Mouse (Mus musculus) embryo, embryonic 11.5 days (tissue): ENCODE data around the gene Hace1.
"Not testable (repeated sequence)": the region's sequence is repeated elsewhere in the genome, so short reads cannot be mapped to it uniquely, and the experiment has no call there.

Experiments
- DNase-seq: peaks from one replicate; pipeline ENCODE4 v3.0.0-alpha.2; 2012; ENCODE audit warnings: low read depth, low spot score

The Hace1 gene

DNA sequence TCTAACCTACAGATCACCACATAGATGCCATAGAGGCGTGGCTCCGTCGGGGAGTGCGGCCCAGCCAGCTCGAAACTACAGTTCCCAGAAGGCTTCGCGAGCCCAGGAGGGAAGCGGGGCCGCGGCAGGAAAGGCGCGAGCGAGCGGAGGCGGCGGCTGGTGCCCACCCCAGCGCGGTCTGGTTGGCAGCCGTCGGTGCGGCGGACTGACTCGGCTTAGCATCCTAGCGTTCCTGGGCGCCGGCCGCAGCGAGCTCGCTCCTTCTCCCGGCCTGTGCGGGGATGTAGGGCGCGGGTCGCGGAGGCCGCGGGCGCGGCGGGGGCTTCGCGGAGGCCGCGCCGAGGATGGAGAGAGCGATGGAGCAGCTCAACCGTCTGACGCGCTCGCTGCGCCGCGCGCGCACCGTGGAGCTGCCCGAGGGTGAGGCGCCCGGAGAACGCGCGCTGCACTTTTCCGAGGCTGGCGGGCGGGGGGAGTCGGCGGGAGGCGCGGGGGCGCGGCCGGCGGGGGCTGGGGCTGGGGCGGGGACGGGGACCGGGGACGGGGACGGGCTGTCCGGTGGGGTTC lies at the start of gene Hace1:
TSS of gene Hace1 (plus strand) at position 99 of the 567 bp plus-strand sequence.
- peak; percentile 80 for DNase-seq

DNA sequence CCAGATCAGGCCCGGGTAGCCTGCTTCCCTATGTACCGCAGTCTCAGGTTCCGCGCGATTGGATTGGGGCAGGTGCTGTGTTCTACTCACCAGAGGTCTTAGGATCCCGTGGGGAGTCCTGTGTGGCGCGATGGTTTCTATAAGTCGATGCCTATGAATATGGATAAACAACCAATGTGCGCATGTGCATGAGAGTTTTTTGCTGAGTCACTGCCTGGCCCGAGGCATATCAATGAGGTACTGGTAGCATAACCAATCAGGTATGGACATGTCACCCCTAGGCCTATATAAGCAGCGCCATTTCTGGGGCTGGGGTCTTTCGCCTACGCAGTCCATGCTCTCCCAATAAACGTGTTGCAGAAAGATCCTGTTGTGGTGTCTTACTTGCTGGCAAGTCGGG lies 40.3 kb upstream of the Hace1 start:
- not testable (repeated sequence) for DNase-seq

DNA sequence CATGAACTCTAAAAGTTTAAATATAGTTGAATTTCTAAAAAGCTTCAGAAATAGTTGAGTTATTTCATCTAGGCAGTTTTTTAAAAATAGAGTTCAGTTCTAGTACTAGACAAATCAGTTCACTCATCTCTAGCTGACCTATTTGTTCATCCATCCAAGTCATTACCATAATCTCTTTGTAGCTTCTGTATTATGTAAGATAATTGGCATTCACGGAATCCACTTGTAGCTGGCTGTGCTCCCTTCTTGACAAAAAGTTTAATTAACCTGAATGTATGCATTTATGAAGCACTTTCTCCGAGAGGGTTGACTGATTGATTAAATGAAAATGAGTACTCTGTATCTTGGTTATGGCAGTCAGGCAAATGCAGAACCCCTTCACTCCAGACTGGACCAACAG lies 34.9 kb upstream of the Hace1 start:
- no peak for DNase-seq

DNA sequence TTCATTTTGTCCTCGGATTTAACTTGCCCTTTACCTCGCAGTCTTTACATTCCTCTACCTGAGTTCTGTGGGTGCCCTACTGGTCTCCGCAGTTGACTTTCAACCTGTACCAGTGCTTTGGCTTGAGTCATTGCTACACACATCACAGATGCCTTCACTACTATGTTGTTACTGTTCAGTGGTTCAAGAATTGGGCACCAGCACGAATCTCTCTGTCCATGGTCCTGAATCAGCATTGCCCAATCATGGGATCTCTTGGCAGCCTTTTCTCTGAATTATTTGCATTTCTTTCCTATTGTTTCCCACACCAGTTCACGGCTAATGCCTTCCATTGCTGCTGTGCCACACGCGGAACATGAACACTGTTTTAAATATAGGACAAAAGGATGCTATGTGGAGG lies 30.8 kb upstream of the Hace1 start:
- peak; percentile 71 for DNase-seq

DNA sequence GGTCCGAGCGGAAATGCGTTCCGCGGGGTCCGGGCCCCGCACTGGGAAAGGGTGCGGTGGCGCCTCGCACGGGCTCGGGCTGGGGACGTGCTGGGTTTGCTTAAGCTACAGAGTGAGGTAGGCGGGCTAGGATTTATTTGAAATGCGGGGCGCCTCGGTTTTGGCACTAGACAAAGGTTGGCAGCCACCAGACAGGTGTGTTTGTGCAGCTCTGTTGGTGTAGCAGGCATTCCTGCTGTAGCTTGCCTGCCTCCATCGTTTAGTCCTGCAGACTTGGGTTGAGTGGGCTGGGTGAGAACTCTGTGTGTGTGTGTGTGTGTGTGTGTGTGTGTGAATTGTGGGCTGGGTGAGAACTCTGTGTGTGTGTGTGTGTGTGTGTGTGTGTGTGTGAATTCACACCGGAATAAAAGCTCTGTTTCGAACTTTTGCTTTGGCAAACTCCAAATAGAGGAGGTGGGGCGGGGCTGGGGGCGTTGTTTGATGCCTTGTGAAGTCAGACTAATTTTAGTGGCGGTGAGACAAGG lies 731 bp downstream of the Hace1 start:
- DNase-seq, result peak; percentile 19

DNA sequence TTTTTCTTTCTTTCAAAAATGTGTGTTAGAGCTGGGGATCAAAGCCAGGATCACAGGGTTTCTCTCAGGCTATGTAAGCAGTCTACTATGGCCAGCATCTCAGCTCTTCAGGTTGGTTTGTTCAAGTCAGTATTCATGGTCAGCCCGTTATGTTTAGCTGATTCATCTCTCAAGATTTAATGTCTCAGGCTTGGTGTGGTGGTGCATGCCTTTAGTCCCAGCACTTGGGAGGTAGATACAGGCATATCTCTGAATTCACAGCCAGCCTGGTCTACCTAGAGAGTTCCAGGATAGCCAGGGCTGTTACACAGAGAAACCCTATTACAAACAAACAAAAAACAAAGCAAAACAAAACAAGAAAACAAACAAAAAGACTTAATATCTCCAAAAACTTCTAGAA lies 5.7 kb downstream of the Hace1 start:
- DNase-seq, result no peak

DNA sequence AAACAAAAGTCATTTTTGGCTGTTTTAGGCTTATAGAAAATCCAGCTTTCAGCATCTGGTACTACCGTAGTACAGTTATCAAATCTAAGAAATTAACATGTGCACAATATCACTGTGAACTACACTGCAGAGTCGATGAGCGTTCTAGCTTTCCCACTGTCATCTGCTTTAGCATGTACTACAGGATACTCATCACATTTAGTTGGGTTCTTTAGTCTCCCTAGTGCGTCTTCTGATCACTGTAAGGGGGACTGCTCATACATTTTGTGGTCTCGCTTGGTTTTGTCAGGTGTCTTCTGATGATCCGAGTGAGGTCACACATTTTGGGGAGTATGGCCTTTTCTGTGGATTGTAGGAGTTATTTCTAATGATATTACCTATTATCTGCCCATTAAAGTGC lies 6.2 kb downstream of the Hace1 start:
- no peak for DNase-seq

DNA sequence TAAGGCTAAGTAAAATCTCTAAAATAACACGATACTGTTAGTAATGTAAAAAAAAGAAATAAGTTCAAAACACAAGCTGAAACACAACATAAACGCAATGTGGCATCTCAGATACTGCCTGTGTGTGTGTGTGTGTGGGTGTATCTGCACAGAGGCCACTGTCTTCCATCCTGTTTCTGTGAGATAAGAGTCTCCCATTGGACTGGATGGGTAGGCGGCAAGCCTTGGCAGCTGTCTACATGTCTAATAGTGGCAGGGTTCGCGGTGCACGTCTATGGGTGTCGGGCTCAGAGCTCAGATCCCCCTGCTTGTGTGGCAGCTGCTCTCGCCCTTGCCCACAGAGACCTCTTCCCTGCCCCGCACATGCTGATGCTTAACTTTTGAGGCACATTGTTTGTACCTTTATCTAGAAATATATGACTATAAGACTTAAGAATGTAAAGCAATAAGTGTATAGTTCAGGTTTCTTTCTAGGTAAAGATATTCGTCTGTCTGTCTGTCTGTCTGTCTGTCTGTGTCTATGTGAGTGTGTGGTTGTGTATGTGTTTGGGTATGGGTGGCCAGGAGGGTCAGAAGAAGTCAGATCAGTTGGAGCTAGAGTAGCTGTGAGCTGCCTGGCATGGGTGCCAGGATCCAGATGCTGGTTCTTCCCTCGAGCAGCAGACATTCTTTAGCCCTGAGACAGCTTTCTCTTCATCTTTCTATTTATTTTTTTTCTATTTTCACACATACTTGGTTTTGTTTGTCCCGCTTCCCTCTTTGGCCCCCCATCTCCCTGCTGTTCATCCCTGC lies 6.9 kb downstream of the Hace1 start:
- no peak for DNase-seq

DNA sequence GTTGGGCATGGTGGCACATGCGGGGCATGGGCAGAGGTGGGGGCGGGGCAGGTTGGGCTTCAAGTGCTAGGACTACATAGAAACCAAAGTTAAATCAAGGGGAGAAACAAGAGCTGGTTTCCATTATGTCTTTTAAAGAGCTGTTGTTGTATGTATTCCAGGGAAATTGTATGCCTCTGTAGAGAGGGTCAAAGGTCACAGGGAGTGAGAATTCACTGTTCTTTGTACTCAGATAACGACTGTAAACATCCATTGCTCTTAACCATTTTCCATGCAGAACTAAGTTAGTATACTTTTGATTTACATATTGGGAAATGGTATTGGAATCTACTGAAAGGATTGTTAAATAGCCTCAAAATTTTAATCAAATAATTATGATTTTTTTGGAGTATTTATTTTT lies 28.2 kb downstream of the Hace1 start:
- DNase-seq, result no peak

DNA sequence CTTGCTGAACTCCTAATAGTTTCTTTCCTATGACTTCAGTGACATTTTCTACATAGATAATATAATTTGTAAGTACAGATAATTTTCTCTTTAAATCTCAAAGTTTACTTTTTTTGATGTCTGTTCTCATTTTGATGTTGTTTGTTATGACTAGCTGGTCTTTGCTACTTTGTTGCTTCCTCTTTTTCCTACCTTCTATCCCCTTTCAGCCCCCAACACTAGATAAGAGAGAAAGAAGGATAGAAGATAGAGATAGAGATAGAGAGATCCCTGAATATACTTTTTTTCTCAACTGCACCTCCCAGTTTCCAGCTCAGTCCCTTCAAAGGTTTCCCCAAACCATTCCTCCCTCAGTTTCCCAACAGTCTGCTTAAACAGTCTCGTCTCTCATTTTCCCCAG lies 33.1 kb downstream of the Hace1 start:
- DNase-seq, result no peak

DNA sequence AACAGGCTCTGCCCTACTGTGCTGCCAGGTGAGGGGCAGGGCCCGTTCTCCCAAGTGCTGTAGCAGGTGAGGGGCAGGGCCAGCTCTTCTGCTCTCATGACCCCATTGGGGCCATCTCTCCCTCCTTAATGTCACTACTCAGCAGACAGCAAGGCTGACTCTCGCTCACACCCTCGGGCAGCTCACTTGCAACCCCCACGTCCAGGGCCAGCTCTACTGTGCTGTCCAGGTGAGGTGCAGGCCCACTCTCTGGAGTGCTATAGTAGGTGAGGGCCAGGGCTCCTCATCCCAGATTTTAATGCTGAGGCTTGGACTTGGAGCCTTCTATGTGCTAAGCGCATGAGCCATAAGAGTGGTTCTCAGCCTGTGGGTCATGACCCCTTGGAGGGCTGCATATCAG lies 38.4 kb downstream of the Hace1 start:
- no peak for DNase-seq

DNA sequence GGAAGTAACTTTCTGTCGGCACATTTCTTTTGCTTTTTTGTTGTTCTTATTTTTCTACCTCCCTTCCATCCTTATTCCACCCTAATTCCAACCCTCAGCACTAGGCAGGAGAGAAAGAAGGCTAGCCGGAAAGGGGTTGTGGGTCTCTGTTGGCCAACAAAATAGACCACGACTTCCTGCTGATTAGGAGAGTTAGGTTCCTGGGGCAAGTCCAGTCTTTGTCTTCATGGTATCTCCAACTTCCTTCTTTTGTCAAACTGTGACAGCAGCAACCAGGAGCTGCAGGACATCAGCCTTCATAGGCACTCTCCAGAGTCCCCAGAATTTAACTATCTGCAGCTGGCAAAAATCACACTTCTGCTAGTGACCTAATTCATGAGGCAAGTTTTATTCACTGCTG lies 41.4 kb downstream of the Hace1 start:
- DNase-seq, result no peak

DNA sequence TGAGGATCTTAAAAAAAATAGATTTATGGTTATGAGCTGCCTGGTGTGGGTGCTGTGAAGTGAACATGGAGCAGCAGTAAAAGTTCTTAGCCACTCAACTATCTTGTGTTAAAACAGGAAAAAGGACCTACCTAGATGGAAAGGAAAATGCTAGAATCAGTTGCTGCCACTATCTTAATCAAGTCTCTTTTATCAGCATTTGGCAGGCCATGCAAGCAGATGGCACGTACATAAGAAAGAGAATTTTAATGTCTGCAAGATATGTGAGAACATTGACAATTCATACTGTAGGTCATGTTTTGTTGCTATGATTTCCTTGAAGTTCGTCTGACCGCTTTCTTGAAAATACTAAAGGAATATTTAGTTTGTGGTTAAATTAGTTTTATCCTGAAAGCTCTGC lies 54.4 kb downstream of the Hace1 start:
- no peak for DNase-seq

DNA sequence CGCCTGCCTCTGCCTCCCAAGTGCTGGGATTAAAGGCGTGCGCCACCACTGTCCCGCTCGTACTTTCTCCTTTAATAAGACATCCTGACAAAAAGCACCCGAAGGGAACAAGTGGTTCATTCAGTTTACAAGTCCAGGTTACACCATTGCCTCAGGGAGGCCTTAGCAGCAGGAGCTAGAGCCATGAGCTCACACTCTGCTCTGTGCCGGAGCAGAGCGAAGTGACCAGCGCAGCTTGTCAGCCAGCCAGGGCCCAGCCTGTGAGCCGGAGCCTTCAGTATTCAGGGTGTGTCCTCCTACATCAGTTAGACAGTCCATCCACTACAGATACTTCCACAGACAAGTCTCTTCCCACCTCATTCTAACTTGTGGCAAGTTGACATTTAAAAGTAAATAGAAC lies 55.0 kb downstream of the Hace1 start:
- DNase-seq, result no peak

DNA sequence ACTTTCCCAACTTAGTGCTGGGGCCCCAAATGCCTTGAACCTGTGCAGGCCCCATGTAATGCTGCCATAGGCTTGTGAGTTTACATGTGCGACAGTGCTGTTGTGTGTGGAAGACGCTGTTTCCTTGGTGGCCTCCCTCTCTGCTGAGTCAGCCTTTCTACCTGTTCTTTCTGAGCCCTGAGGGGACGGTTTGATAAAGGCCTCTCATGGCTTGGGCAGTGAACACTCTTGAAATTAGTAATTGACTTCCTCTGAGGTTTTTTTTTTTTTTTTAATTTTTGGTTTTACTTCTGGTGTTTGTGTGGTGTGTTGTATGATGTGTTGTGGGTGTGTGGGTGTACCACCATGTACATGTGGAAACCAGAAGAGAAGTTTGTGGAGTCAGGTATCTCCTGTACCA lies 57.6 kb downstream of the Hace1 start:
- no peak for DNase-seq

DNA sequence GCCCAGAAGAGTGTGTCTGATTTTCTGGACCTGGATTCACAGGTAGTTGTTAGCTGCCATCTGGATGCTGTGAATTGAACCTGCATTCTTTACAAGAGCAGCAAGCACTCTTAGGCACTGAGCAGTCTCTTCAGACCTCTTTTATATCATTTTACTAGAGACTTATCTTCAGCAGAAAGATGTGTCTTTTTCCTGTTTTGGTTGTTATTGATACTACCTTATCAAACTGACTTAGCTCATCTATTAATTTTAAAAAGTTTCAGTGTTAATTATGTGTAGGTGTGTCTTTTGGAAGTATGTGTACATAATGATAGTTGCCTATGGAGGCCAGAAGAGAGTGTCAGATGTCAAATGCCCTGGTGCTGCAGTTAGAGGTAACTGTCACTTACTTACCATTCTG lies 62.1 kb downstream of the Hace1 start:
- DNase-seq, result no peak

DNA sequence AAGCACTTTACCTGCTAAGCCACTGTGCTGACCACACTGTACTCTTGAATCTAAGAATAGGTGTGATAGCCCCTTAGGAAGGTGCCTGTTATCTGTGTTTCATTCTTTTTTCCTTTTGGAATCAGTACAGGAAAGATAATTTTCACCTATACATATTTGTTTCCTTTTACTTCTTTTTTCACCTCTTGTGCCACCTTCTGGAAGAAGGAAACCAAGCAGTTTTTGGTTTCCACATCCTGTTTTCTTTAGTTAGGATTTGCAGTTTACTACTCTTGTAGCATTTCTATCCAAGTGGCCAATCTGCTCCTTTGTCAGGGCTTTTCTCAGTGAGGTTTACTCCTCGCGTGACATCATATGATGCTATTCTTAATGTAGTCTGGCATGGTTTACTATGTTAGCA lies 76.4 kb downstream of the Hace1 start:
- DNase-seq, result no peak

DNA sequence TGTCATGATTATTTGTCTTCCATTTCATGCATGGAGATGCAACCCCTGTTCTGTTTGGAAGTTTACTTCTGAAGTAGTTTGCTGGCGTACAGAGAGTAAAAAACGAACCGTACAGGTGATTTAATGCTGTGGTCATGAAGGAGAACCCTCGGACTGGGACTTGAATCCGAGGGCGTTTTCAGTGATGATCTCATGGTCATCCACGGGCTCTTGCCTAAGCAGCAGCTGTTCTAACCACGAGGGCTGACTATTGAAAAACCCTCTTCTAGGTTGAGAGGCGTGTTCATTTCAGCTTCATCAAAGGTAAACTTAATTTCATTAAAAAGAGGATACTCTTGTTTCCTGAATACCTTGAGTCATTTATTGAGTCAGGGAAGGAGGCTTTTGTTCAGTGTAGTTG lies 84.4 kb downstream of the Hace1 start:
- no peak for DNase-seq

DNA sequence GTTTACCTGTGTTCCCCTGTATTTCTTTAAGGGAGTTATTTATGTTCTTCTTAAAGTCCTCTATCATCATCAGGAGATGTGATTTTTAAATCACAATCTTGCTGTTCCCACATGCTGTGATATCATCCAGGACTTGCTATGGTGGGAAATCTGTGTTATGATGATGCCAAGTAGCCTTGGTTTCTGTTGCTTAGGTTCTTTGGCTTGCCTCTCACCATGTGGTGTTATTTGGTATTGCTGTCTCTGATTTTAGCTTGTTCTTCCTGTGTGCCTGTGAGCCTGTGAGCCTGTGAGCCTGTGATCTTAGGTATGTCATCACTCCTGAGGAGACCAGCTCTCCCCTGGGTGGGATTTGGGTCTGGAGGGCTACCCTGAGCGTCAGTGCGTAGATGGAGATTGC lies 90.6 kb downstream of the Hace1 start:
- DNase-seq, result no peak

DNA sequence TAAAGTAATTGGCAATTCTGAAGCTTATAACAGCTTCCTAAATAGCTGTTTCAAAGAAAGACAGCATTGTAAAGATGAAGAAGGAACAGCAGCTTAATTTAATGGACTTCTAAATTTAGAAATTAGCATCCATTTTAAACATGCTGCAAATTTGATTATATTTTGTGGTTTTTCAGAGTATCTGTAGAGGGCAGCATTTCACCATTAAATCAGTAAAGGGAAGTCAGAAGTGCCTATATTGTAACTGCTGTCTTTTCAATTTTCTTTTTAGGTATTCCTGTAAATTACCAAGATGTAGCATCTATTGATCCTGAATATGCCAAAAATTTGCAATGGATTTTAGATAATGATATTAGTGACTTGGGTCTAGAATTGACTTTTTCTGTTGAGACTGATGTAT lies 99.2 kb downstream of the Hace1 start:
- DNase-seq, result no peak

DNA sequence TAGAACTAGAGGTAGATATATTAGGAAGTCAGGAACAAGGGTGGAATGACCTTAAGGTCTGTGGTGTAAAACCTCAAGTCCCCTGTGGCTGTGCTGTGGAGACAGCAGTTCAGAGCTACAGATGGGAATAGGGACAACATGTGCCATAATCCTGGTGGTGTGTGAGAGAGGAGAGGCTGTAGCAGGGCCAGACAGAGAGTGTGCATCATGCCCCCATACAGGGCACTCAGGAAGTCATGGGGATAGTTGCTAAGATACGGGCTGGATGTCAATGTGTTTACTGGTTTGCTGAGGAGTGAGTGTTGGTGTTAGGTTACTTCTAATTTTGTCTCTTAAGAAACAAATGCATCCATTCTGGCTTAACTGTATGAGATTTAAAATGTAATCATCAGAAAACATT lies 108.6 kb downstream of the Hace1 start:
- DNase-seq, result no peak

DNA sequence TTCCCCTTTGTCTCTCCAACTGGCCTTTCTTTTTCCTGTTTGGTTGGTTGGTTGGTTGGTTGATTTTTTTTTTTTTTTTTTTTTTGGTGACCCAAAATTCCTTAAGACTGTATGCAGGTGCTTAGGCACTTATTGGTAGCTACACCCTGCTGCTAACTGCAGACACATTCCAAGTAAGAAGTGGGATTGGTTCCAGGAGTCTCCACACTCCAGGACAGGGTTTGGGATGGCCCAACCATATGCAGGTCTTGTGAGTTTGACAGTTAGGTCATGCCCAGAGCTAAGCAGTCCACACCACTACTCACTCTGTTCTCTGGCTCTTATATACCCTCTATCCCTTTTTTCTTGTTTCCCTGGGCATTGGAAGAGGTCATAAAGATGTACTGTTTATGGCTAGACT lies 117.3 kb downstream of the Hace1 start:
- DNase-seq, result no peak

DNA sequence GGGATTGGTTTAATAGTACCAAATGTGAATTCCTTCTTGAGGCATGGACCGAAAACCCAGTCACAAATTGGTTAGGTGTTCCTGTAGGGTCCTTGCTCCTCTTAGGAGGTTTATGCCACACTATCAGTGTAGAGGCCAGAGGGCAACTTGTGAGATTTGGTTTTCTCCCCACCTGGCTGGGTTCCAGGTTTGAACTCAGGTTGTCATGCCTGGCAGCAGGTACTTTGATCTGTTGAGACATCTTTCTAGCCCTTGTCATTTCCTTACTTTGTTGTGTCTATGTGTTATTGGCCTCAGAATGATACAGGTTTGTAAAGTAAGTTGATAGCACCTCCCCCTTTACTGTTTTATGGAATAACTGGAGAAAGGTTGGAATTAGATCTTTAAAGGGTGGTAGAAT lies 117.9 kb downstream of the Hace1 start:
- no peak for DNase-seq

DNA sequence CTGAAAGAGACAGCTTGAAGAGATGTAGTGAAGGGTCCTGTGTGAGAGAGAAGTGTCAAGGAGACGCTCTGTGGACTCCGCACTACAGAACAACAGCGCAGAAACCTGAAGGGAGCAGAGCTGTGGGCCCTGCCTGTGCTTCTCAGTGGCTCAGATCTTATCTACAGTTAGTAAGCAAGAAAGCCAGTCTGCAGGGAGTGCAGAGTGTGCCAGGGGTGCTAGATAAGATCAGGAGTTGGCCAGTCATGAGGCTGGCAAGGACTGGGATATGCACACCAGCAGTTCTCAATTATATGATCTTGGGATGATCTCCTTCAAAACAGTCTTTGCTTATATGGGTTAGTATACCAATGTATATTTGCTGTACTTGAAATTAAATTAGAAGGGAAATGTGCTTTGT lies 121.3 kb downstream of the Hace1 start:
- DNase-seq, result no peak
